Mouse (Mus musculus): ENCODE data around the gene Cdr2. TPM values are rescaled to one million over a fixed set of nuclear protein-coding genes. Genes with fewer than 3 reads are reported as not detected.
"Not testable (repeated sequence)": the region's sequence is repeated elsewhere in the genome, so short reads cannot be mapped to it uniquely, and the experiment has no call there.

Cdr2 gene
- total RNA-seq, 2 experiments from 2014 or later, result 6.9 to 10.9 TPM

DNA sequence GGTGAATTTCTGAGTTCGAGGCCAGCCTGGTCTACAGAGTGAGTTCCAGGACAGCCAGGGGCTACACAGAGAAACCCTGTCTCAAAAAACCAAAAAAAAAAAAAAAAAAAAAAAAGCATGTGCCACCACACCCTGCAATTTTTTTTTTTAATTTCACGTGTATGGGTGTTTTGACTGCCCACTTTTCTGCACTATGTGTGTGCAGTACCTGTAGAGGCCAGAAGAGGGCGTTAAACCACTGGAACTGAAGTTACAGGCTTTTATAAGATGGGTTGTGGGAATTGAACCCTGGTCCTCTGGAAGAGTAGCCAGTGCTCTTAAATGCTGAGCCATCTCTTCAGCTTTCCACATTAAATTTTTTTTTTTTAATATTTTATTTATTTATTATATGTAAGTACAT, 71.9 kb downstream of the Cdr2 start:
- not testable (repeated sequence) for DNase-seq

Other genes starting within 250 kb of the Cdr2 start
- gene Vwa3a, start 243.0 kb downstream of the Cdr2 start, total RNA-seq (2021), result under 1 TPM; 0.47 to 0.79 TPM
- under 1 TPM in 1 of 2 experiments, not detected in 1; 0.31 TPM for gene Gm5737, start 169.9 kb downstream of the Cdr2 start, total RNA-seq (2021)
- 10 to 100 TPM; 56.3 to 60.9 TPM for gene Eef2k, start 139.5 kb downstream of the Cdr2 start, total RNA-seq (2021)
- 10 to 100 TPM; 14.0 to 15.9 TPM for gene Polr3e, start 64.6 kb downstream of the Cdr2 start, total RNA-seq (2021)
- gene Mfsd13b, start 197 bp upstream of the Cdr2 start, total RNA-seq (2021), result not detected
- gene Mettl9, start 52.1 kb upstream of the Cdr2 start, total RNA-seq (2021), result 10 to 100 TPM; 41.8 to 48.8 TPM
- 1 to 10 TPM in 1 of 2 experiments, under 1 TPM in 1; 0.78 to 1.5 TPM for gene Igsf6, start 92.3 kb upstream of the Cdr2 start, total RNA-seq (2021)
- gene Otoa, start 99.3 kb upstream of the Cdr2 start, total RNA-seq (2021), result 1 to 10 TPM; 1.0 to 1.5 TPM

Data from gastrocnemius, postnatal 10 days (tissue).